Mouse (Mus musculus) stomach, embryonic 15.5 days (tissue): Measurements from ENCODE around the gene Tnfrsf11a. TPM values are rescaled to one million over a fixed set of nuclear protein-coding genes. Genes with fewer than 3 reads are reported as not detected.

Experiments used
- ATAC-seq: fragments of 200-750 bp; cut with Nextera tagmentation; 2 replicates; pipeline ENCODE4 v1.8.0; 2017; ENCODE audit warnings: low read depth, moderate number of reproducible peaks, moderate TSS enrichment; ENCODE audit not compliant: insufficient read depth, low FRiP score
- H3K27ac ChIP-seq: fragments of 300-500 bp; sonication (generic); 2 replicates; pipeline ENCODE4 v1.5.1; 2015; ENCODE audit warnings: mild to moderate bottlenecking, inconsistent platforms
- H3K27me3 ChIP-seq: fragments of 300-500 bp; sonication (generic); replicated peaks from 2 replicates; pipeline ENCODE4 v1.6.1; 2015; ENCODE audit warnings: inconsistent platforms
- H3K36me3 ChIP-seq: fragments of 300-500 bp; sonication (generic); 2 replicates; pipeline ENCODE4 v1.6.1; 2015; ENCODE audit warnings: inconsistent platforms
- H3K4me1 ChIP-seq: fragments of 300-500 bp; sonication (generic); 2 replicates; pipeline ENCODE4 v1.6.1; 2015; ENCODE audit warnings: inconsistent platforms
- H3K4me2 ChIP-seq: fragments of 300-500 bp; sonication (generic); 2 replicates; pipeline ENCODE4 v1.6.1; 2015; ENCODE audit warnings: mild to moderate bottlenecking, inconsistent platforms
- H3K4me3 ChIP-seq: fragments of 300-500 bp; sonication (generic); replicated peaks from 2 replicates; pipeline ENCODE4 v1.5.1; 2015; ENCODE audit warnings: inconsistent platforms
- H3K9ac ChIP-seq: fragments of 300-500 bp; sonication (generic); 2 replicates; pipeline ENCODE4 v1.6.1; 2015; ENCODE audit warnings: inconsistent platforms
- H3K9me3 ChIP-seq: fragments of 300-500 bp; sonication (generic); 2 replicates; pipeline ENCODE4 v1.6.1; 2016; ENCODE audit warnings: inconsistent platforms
- WGBS: fragments of 180-500 bp; shearing (Covaris S2); methylation state at CpG from one replicate; pipeline ENCODE4 v1.1.7; 2015; 5-methylcytosine and 5-hydroxymethylcytosine counted together
- polyA plus RNA-seq: library from polyadenylated mRNA; unstranded; fragments of >200 nt; fragmentation: Nextera tagmentation; extraction: Ambion mirVana; gene quantifications from 2 replicates; pipeline ENCODE4 v1.2.1, GENCODE M21; 2015

Tnfrsf11a gene
- polyA plus RNA-seq, 1 experiment from 2014 or later = 4.1 TPM

- H3K4me2 ChIP-seq = no peak overlapping the region
- H3K27ac ChIP-seq = no peak overlapping the region
- no peaks in the 10 kb centered on the region for H3K27me3 ChIP-seq
- WGBS = 62% methylated on average over 2 of the region's 2 CpGs
- no peaks in the 10 kb centered on the region for H3K36me3 ChIP-seq
- no peak overlapping the region for H3K4me3 ChIP-seq
- no peaks in the 10 kb centered on the region for H3K9me3 ChIP-seq
- ATAC-seq = no peak
- no peak overlapping the region for H3K9ac ChIP-seq
- H3K4me1 ChIP-seq = no peaks in the 10 kb centered on the region
Measured at GRCm38 (mm10) chr1:105883498-105883897, 103.0 kb downstream of the Tnfrsf11a start.

- no peaks in the 10 kb centered on the region for H3K9me3 ChIP-seq
- H3K9ac ChIP-seq = no peak overlapping the region
- no peak overlapping the region for H3K27ac ChIP-seq
- no peak overlapping the region for H3K4me2 ChIP-seq
- 79% methylated on average over 1 of the region's 1 CpGs for WGBS
- no peaks in the 10 kb centered on the region for H3K4me1 ChIP-seq
- H3K4me3 ChIP-seq = no peak overlapping the region
- H3K27me3 ChIP-seq = no peaks in the 10 kb centered on the region
- ATAC-seq = no peak
- H3K36me3 ChIP-seq = no peaks in the 10 kb centered on the region
Measured at GRCm38 (mm10) chr1:105885101-105885500, 104.6 kb downstream of the Tnfrsf11a start.

- H3K9me3 ChIP-seq = no peaks in the 10 kb centered on the region
- H3K36me3 ChIP-seq = no peaks in the 10 kb centered on the region
- H3K27ac ChIP-seq = no peak overlapping the region
- no peak overlapping the region for H3K9ac ChIP-seq
- no peaks in the 10 kb centered on the region for H3K4me1 ChIP-seq
- no peak for ATAC-seq
- no peaks in the 10 kb centered on the region for H3K27me3 ChIP-seq
- WGBS = 73% methylated on average over 5 of the region's 5 CpGs
- no peak overlapping the region for H3K4me2 ChIP-seq
- H3K4me3 ChIP-seq = no peak overlapping the region
Measured at GRCm38 (mm10) chr1:105885575-105885974, 105.1 kb downstream of the Tnfrsf11a start.

GRCm38 (mm10) chr1:105886358-105886757, 105.8 kb downstream of the Tnfrsf11a start:
- ATAC-seq = no peak

GRCm38 (mm10) chr1:105891032-105891725, 110.7 kb downstream of the Tnfrsf11a start:
- no peak overlapping the region for H3K27ac ChIP-seq
- ATAC-seq = no peak
- no peaks in the 10 kb centered on the region for H3K9me3 ChIP-seq
- H3K36me3 ChIP-seq = no peaks in the 10 kb centered on the region
- H3K4me3 ChIP-seq = no peak overlapping the region
- no peak overlapping the region for H3K9ac ChIP-seq
- no peaks in the 10 kb centered on the region for H3K27me3 ChIP-seq
- no peaks in the 10 kb centered on the region for H3K4me1 ChIP-seq
- WGBS = 32% methylated on average over 15 of the region's 15 CpGs
- no peak overlapping the region for H3K4me2 ChIP-seq

More at GRCm38 (mm10) chr1:105886358-105886757, 105.8 kb downstream of the Tnfrsf11a start:
- H3K27me3 ChIP-seq = no peaks in the 10 kb centered on the region
- H3K36me3 ChIP-seq = no peaks in the 10 kb centered on the region
- no peaks in the 10 kb centered on the region for H3K9me3 ChIP-seq
- H3K4me2 ChIP-seq = no peak overlapping the region
- H3K4me3 ChIP-seq = no peak overlapping the region
- H3K9ac ChIP-seq = no peak overlapping the region
- 58% methylated on average over 5 of the region's 5 CpGs for WGBS
- no peaks in the 10 kb centered on the region for H3K4me1 ChIP-seq
- no peak overlapping the region for H3K27ac ChIP-seq

GRCm38 (mm10) chr1:105895019-105895418, 114.5 kb downstream of the Tnfrsf11a start:
- ATAC-seq = no peak
- no peaks in the 10 kb centered on the region for H3K4me1 ChIP-seq
- H3K27me3 ChIP-seq = no peaks in the 10 kb centered on the region
- no peak overlapping the region for H3K27ac ChIP-seq
- WGBS = 71% methylated on average over 5 of the region's 5 CpGs
- H3K4me2 ChIP-seq = no peak overlapping the region
- H3K4me3 ChIP-seq = no peak overlapping the region
- no peaks in the 10 kb centered on the region for H3K9me3 ChIP-seq
- H3K9ac ChIP-seq = no peak overlapping the region
- no peaks in the 10 kb centered on the region for H3K36me3 ChIP-seq

Other genes starting within 250 kb of the Tnfrsf11a start
- 13.9 and 15.7 TPM in 2 replicates for gene Pign, start 117.0 kb upstream of the Tnfrsf11a start, polyA plus RNA-seq
- 28.1 and 28.4 TPM in 2 replicates for gene Relch, start 116.9 kb upstream of the Tnfrsf11a start, polyA plus RNA-seq
- 2.5 TPM in 2 replicates for gene Zcchc2, start 209.7 kb downstream of the Tnfrsf11a start, polyA plus RNA-seq